Mouse (Mus musculus) adrenal gland, postnatal 4 days (tissue): ENCODE measurements at regions not wholly inside any gene's neighbourhood (a gene's known extent, or its start where the extent isn't known, plus 50 kb on each side); places are given as distances from the start of the nearest gene placed in this dataset.
A peak's percentile ranks its signal among the peaks of the same experiment; 100 is the strongest.
"Not testable (repeated sequence)": the region's sequence is repeated elsewhere in the genome, so short reads cannot be mapped to it uniquely, and the experiment has no call there.

Experiments used
- DNase-seq, 2 experiments: peaks; one replicate each; pipeline ENCODE4 v3.0.0; 2021 to 2022; ENCODE audit warnings: low spot score in 2 of 2, mixed read lengths in 2 of 2

DNA sequence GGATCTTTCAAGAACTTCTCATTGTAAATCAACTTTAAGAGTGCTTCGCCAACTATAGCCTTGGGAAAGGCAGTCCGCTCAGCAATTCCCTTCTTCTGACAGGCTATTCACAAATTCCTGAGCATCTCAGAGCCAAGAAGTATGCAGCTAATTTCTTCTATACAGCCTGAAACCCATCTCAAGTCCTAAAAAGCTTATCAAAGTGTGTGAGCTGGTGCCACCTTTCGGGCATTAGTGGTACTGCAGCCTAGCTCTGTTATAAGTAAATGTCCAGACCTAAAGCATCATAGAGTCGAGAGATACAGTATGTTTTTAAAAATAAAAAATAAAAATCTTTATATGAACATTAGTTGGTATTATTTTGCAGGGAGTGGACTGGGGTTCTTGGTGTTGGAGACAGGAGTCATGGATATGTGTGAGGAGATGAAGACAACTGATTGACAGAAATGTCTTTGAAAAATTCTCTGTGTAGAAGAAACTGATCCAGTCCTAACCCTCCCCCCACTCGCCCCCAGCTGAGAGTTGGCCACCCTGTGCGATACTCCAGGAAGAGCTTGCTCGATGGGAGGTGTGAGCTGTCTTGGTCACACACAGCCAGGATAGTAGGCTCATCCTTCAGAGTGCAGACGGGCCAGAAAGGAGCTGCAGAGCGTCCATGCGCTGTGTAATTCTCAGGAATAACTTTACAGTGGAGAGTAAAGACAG is 56.4 kb downstream of the Bod1 start:
- peak in 1 of 2 experiments; percentile 33 for DNase-seq

DNA sequence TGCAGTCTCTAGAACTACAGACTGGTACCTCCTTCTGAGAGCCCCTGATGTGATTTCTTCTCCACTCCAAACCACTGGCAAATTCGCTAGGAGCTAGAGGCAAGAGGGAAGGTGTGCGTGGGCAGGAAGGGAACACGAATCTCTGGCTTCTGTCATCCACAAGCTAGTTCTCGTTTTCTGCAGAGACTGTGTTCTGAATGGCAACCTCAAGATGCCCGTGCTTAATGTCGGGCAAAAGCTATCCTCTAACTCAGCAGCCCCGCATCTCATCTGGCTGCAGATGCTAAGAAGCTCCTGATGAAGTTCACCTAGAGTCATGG is 57.3 kb downstream of the Bod1 start:
- DNase-seq, result no peak

- no peak for DNase-seq
These were observed 57.8 kb downstream of the Bod1 start for GRCm38 (mm10) chr11:31613688-31614393.

DNA sequence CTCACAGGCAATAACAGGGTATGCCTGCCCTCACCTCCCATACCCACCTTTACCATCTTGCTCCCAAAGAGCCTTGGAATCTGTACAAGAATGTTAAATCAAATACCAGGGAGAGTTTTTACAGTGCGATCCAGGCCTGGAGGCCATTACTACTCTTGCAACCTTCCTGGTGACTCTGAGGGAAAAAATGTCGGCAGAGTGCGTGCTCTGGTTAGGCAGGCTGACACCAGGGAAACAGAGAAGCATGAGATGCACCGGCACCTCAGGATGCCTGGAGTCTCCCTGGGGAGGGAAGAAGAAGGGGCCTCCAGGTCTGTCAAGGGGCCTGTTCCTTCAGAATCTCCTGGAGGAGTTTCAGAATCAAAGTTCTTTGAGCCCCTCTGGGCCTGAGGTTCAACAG is 63.2 kb downstream of the Bod1 start:
- no peak for DNase-seq

DNA sequence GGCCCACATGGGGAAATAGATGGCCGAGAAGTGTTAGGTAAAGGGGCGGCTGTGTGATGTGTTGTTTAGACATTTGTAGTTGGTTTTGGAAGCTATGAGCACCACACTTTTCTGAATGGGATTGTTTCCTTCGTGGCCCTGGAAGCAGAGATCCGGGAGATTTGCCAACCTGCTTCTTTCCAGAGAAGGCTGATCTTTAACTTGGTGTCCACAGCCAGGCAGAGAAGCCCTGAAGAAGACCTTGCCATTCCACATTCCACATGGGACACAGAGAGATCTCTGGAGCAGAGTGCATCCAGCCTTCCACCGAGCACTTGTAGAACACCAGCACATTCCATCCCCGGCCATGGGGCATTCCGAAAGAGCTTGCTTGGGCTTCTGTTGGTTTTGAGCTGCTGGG is 70.2 kb downstream of the Bod1 start:
- DNase-seq, result no peak

- DNase-seq, result no peak
These were observed 78.1 kb downstream of the Bod1 start for GRCm38 (mm10) chr11:31593604-31594003.

DNA sequence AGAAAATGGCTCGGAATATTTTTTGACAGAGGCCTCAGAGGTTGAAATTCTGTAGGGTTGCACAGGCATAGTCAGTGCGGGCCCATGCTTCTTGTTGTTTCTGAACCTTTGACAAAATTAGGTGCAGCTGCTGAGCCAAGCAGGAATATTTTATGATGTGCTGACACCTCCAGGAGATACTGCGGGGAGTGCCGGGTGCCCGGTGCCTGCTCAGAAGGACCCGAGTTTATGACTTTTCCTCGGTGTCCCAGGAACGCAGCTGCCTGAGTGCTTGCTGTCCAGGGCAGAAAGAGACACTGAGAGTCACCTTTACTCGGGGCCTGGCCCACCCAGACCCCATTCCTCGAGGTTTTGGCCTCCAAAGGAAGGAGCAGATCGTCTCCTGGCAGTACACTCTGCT is 79.6 kb downstream of the Bod1 start:
- no peak for DNase-seq

DNA sequence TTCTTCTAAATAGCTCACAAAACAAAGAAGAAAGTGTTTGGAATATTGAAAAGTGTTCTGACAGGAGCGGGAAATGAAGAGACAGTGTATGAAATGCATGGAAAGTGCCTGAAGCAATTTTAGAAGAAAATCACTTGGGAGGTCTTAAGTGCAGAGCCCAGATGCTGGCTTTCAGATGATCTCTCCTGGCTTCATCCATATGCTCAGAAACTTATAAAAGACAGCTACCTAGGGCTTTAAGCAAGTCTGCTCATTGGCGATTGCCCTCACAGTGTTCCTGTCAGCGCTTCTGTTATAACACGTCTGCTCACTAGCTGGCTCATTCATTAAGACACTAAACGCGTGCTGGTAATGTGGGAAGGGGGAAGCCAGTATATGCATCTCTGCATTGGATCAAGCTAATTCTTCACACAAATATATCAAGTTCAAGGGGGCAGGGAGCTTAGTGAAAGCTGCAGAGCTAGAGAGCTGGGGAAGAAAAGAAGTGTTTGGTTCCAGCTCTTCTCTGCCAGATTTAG is 80.6 kb downstream of the Bod1 start:
- DNase-seq, result no peak

DNA sequence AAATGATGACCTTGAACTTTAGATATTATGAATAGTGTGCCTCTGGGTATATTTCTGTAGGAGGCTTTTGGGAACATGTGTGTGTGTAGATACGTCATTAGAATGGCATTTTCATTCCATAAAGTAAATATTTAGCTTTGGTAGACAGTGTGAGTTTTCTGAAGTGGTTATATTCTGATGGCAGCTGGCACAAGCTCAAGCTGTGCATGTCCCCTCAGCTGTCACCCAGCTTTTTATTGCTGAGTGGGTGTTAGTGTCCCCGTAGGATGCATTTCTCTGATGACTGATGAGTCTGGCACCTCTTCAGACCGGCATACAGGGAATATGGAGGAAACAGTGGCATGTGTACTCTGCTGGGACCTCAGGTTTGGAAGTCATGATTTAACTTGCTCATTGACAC is 96.7 kb downstream of the Bod1 start:
- DNase-seq, result no peak

DNA sequence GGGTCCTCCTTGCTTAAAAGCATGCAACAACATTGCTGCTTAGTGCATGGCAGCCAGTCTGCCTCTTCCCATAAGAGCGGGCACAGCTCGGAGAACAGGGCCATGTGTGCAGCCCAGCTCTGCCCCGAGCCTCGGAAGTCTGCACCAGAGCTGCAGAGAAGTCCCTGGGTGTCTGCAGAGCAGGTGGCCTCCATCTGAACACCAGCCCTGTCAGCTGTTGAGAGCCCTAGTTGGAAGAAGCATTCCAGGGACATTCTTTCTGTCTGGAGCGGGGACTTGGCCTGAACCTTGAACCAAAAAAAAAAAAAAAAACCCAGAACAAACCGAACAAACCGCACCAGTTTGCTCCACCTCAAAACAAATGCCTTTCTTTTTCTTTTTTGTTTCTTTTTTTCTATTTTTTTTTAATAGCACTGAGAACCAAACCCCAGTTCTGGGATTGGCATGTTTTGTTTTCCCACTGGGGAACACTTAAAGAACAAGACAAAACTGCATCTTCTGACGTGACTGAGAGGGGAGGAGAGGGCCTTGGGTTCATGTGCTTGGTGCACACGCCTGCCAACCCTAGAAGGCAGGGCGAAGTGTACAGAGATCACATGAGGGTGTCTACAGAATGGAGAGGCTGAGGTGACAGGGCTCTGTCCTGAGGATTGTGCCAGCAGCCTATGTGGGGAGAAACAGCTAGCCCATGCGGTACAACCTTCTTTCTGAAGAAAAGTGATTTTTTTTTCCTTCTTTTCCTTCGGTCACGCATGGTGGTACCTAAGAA is 106.8 kb downstream of the Bod1 start:
- no peak for DNase-seq

GRCm38 (mm10) chr11:31563826-31564741 is 107.6 kb downstream of the Bod1 start:
- DNase-seq, result no peak

DNA sequence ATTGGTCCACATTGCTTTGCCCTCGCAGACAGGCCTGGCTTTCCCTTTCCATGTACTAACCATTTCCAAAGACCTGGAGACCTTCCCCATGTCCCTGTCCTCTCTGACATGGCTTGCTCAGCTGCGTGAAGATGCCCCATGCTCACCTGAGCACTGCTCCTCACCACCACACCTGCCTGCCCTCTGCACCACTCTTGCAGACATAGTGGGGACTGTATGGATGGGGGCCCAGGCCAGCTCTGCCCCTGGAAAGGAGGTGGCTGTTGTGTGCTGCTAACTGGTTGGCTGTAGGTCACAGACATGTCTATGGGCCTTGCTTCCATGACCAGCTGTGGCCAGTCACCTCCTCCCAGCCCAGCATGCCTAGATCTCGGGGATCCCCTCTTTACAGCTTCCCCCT is 108.7 kb downstream of the Bod1 start:
- DNase-seq, result no peak

DNA sequence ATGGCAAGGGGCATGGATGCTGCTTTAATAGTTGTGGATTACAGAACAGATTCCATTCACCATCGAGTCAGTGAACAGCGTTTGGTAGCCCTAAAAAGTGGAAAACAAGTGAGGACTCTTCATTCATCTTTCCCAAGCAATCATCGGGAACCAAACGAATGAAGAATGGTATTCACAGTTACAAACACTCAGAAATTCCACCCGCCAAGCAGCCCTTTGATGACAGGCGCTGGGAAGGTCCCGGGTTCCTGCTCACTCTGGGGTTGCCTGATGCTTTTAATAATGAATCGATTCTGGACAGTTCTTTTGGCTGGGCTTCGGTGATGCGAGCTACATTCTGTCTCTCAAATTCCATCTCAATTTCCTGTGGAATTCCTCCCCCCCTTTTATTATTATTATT is 110.9 kb downstream of the Bod1 start:
- DNase-seq, result no peak

- DNase-seq, result no peak
These were observed 116.6 kb downstream of the Bod1 start for GRCm38 (mm10) chr11:31555042-31555441.

DNA sequence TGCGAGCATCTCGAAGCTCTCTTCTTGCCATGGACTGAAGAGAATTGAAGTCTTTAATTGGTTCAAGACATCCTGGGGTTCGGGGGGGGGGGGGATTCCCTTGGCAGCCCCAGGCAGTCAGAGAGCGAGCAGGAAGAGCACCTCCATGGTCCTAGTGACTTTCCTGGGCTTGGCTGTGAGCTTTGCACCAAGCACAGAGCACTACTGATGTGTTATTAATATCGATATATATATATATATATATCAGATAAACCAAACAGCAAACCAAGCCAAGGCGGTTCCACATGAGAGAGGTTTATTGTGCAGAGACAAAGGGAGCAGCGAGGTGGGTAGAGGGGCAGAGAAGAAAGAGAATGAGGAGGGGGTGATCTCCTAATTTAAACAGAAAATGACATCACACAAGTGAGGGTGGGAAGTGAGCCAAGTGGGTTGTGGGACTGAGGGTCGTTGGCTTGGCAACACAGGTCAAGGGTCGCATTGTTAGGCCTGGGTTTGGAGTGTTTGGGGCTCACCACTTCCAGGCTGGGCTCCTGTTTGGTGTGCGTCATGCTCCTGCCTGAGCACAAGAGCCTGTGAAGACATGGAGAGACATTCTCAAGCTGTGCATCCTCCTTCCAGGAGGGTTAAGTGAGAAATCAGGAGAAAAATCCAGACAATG is 119.9 kb downstream of the Bod1 start:
- no peak for DNase-seq

GRCm38 (mm10) chr11:31550747-31551613 is 120.7 kb downstream of the Bod1 start:
- DNase-seq, result no peak

DNA sequence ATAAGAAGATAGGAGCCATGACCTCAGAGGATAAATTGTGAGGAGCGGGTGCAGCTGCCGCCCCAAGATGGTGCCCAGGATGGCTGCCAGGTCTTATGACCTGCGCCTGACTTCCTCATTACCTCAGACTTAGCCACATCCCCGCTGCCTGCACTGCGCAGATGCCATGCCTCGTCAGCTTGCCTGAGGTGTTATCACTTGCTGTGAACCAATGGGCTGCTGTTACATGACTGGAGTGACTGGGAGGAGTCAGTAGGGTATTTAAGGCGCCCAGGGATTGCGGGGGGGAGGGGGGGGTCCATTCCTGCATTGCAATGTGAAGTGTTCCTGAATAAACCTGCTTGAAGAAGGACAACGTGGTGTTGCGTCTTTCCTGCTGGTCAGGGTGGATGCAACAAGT is 126.2 kb downstream of the Bod1 start:
- not testable (repeated sequence) for DNase-seq

GRCm38 (mm10) chr11:31542635-31543219 is 129.0 kb downstream of the Bod1 start:
- no peak for DNase-seq

DNA sequence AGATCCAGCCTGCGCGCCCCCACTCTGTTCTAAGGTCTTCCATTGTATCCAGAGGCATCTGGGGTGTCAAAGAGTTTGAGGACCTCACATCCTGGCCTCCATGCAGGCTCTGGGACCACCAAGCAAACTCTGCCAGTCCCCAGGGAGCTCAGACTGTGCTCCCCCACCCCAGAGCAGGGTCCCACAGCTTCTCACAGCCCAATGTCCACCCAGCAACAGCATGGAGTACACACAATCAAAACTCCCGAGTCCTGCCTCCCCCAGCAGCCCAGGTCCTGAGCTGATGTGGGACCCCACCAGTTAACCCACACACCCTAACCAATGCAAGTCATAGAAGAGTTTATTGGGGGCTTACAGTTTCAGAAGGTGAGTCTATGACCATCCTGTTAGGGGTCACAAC is 130.3 kb downstream of the Bod1 start:
- no peak for DNase-seq
